Mouse (Mus musculus) 3134 (cell line): Measurements from ENCODE around the gene Hoxc5.

Experiments
- DNase-seq: peaks from one replicate; pipeline ENCODE4 v3.0.0-alpha.2; 2011; ENCODE audit warnings: low spot score; ENCODE audit not compliant: insufficient read length; ENCODE audit errors: extremely low read depth

Hoxc5 gene

GRCm38 (mm10) chr15:103065642-103066041 is 98.4 kb downstream of the Hoxc5 start:
- DNase-seq: no peak
